Mouse (Mus musculus) small intestine, adult 2 months (tissue): ENCODE data around the gene Btn1a1.

Experiments used
- CTCF ChIP-seq: fragments of 200-500 bp; IDR thresholded peaks from 2 replicates; pipeline ENCODE4 v1.5.1; 2012; ENCODE audit warnings: low read depth, mild to moderate bottlenecking, control low read depth, inconsistent platforms, low read length, moderate library complexity, mixed read lengths; ENCODE audit not compliant: insufficient replicate concordance, insufficient read length; ENCODE audit errors: extremely low read depth
- POLR2A ChIP-seq: fragments of 200-500 bp; IDR thresholded peaks from 2 replicates; pipeline ENCODE4 v1.6.1; 2012; ENCODE audit warnings: low read depth, mild to moderate bottlenecking, control low read depth, inconsistent platforms, low read length, moderate library complexity

DNA sequence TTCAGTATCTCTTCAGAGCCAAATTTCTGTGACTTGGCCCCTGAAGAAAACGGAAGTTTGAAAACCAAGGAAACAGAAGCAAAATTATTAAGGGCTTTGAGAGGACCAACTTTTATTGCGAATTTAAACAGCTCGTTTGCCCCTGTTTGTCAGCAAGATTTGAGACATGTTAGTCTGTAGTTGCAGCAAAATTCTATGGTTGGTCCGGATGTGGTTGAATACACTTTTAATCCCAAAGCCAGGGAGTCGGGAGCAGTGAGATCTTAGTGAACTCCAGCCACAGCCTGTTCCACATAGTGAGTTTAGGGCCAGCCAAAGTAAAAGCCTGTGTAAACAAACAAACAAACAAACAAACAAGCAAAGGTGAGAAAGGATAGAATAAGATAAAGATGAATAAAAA, 32.5 kb downstream of the Btn1a1 start:
- TF ChIP-seq CTCF (no peak), POLR2A (no peak)
